Mouse (Mus musculus) megakaryocyte, embryonic 14.5 days (primary cell): Measurements from ENCODE around the gene R3hdm4.

Source experiments
- FLI1 ChIP-seq: IDR thresholded peaks from 2 replicates; pipeline ENCODE4 v1.6.1; 2012; ENCODE audit warnings: low read length, inconsistent platforms, mixed read lengths
- GATA1 ChIP-seq: IDR thresholded peaks from 3 replicates; pipeline ENCODE4 v1.6.1; 2012; ENCODE audit warnings: mixed read lengths, low read length, inconsistent platforms, borderline replicate concordance

GRCm38 (mm10) chr10:79916081-79916480, 4.9 kb downstream of the R3hdm4 start:
- no peak for TF ChIP-seq GATA1
- no peak for TF ChIP-seq FLI1
